Mouse (Mus musculus) stomach, postnatal 0 days (tissue): Measurements from ENCODE around the gene Smim4.

Source experiments
- CTCF ChIP-seq: IDR thresholded peaks from 2 replicates; pipeline ENCODE4 v1.5.1; 2016; ENCODE audit warnings: antibody characterized with exemption, low read depth, mild to moderate bottlenecking, moderate library complexity
- EP300 ChIP-seq: optimal IDR thresholded peaks from 2 replicates; pipeline ENCODE3; 2016; ENCODE audit warnings: antibody characterized with exemption

GRCm38 (mm10) chr14:31168425-31168824 is 39.7 kb upstream of the Smim4 start, which contains the start of gene Stab1:
- no peak for TF ChIP-seq CTCF
- TF ChIP-seq EP300 = no peak
